Mouse (Mus musculus) layer of hippocampus, adult 2 months (tissue): ENCODE data around the gene Gm8113. TPM values are rescaled to one million over a fixed set of nuclear protein-coding genes. Genes with fewer than 3 reads are reported as not detected.
"Not testable (repeated sequence)": the region's sequence is repeated elsewhere in the genome, so short reads cannot be mapped to it uniquely, and the experiment has no call there.

Source experiments
- DNase-seq, 2 experiments: peaks; one replicate each; pipeline ENCODE4 v3.0.0; 2022; ENCODE audit warnings: low spot score in 2 of 2
- H3K27ac ChIP-seq: fragments of 200-600 bp; 2 replicates; pipeline ENCODE4 v1.8.1; 2022
- H3K4me3 ChIP-seq: fragments of 200-600 bp; 2 replicates; pipeline ENCODE4 v1.8.1; 2022; ENCODE audit warnings: mild to moderate bottlenecking
- CTCF ChIP-seq: fragments of 200-600 bp; conservative IDR thresholded peaks from 2 replicates; pipeline ENCODE4 v1.8.1; 2022; ENCODE audit warnings: antibody characterized with exemption, mild to moderate bottlenecking, moderate library complexity
- long read RNA-seq, 2 experiments: library from polyadenylated mRNA; stranded (forward); transcript quantifications; one replicate each; pipeline ENCODE4 v2.0.0; 2021; ENCODE audit warnings: borderline mapping rate in 2 of 2
- total RNA-seq, 2 experiments: library from RNA; stranded (reverse); gene quantifications; 2 replicates each; pipeline ENCODE4 v1.2.3; 2021

Gene Gm8113
- under 1 TPM in 1 of 2 experiments, not detected in 1; 0.23 TPM for total RNA-seq
- long read RNA-seq, experiment 1 = 0 reads
- long read RNA-seq, experiment 2 = 0 reads

GRCm38 (mm10) chr14:43924688-43925403 is at the start of gene Gm8113:
TSS of gene Gm8113 (plus strand) at chr14:43925390.
- H3K4me3 ChIP-seq = peak within 1 kb of the TSS; percentile 47
- TF ChIP-seq CTCF = peak; percentile 83
- H3K27ac ChIP-seq = not testable (repeated sequence)
- DNase-seq = peak; percentile 1 to 46

GRCm38 (mm10) chr14:43875417-43875816 is 49.8 kb upstream of the Gm8113 start, which contains the start of gene Ear1:
TSS of gene Ear1 (minus strand) at chr14:43875517.
- H3K4me3 ChIP-seq, DNase-seq, H3K27ac ChIP-seq: not testable (repeated sequence)

- H3K27ac ChIP-seq, DNase-seq, H3K4me3 ChIP-seq: not testable (repeated sequence)
Measured at GRCm38 (mm10) chr14:43877789-43878188, 47.4 kb upstream of the Gm8113 start.

- not testable (repeated sequence) for H3K27ac ChIP-seq, DNase-seq, H3K4me3 ChIP-seq
Measured at GRCm38 (mm10) chr14:43879966-43880545, 45.1 kb upstream of the Gm8113 start.

GRCm38 (mm10) chr14:43886235-43886634 is 39.0 kb upstream of the Gm8113 start:
- DNase-seq, H3K4me3 ChIP-seq, H3K27ac ChIP-seq: not testable (repeated sequence)

- not testable (repeated sequence) for H3K4me3 ChIP-seq, H3K27ac ChIP-seq, DNase-seq
Measured at GRCm38 (mm10) chr14:43891288-43891687, 33.9 kb upstream of the Gm8113 start.

GRCm38 (mm10) chr14:43895357-43895756 is 29.8 kb upstream of the Gm8113 start:
- H3K4me3 ChIP-seq, H3K27ac ChIP-seq, DNase-seq: not testable (repeated sequence)

GRCm38 (mm10) chr14:43898577-43898976 is 26.6 kb upstream of the Gm8113 start:
- not testable (repeated sequence) for H3K27ac ChIP-seq, H3K4me3 ChIP-seq, DNase-seq

- H3K27ac ChIP-seq, DNase-seq, H3K4me3 ChIP-seq: not testable (repeated sequence)
Measured at GRCm38 (mm10) chr14:43918214-43918613, 7.0 kb upstream of the Gm8113 start.

- not testable (repeated sequence) for H3K27ac ChIP-seq, H3K4me3 ChIP-seq, DNase-seq
Measured at GRCm38 (mm10) chr14:43923459-43923858, 1.7 kb upstream of the Gm8113 start, which contains the start of gene Ear10. TSS of gene Ear10 (minus strand) at chr14:43923559.

- peak overlapping the region; percentile 47 for H3K4me3 ChIP-seq
- not testable (repeated sequence) for H3K27ac ChIP-seq, DNase-seq
Measured at GRCm38 (mm10) chr14:43925404-43925950, 287 bp downstream of the Gm8113 start.

GRCm38 (mm10) chr14:43932991-43933390 is 7.8 kb downstream of the Gm8113 start:
- not testable (repeated sequence) for H3K4me3 ChIP-seq, H3K27ac ChIP-seq
- DNase-seq = peak; percentile 2 to 30
- peak; percentile 76 for TF ChIP-seq CTCF

- H3K27ac ChIP-seq, H3K4me3 ChIP-seq, DNase-seq: not testable (repeated sequence)
Measured at GRCm38 (mm10) chr14:43933399-43933798, 8.2 kb downstream of the Gm8113 start.

- not testable (repeated sequence) for H3K4me3 ChIP-seq, H3K27ac ChIP-seq, DNase-seq
Measured at GRCm38 (mm10) chr14:43953382-43953781, 28.2 kb downstream of the Gm8113 start.

- not testable (repeated sequence) for DNase-seq
Measured at GRCm38 (mm10) chr14:43955074-43955473, 29.9 kb downstream of the Gm8113 start.

GRCm38 (mm10) chr14:43956769-43957168 is 31.6 kb downstream of the Gm8113 start, which contains the start of gene Ang5:
TSS of gene Ang5 (plus strand) at chr14:43957069.
- not testable (repeated sequence) for H3K27ac ChIP-seq, DNase-seq, H3K4me3 ChIP-seq

More at GRCm38 (mm10) chr14:43955074-43955473, 29.9 kb downstream of the Gm8113 start:
- H3K27ac ChIP-seq, H3K4me3 ChIP-seq: not testable (repeated sequence)
